Mouse (Mus musculus) urinary bladder, postnatal 10 days (tissue): ENCODE results near the gene Spaca4.

Source experiments
- DNase-seq: peaks from one replicate; pipeline ENCODE4 v3.0.0; 2022; ENCODE audit warnings: low spot score

Gene Spaca4

GRCm38 (mm10) chr7:45725713-45726112, at the start of gene Spaca4:
Spaca4 (minus strand) TSS chr7:45725813.
- no peak for DNase-seq

DNA sequence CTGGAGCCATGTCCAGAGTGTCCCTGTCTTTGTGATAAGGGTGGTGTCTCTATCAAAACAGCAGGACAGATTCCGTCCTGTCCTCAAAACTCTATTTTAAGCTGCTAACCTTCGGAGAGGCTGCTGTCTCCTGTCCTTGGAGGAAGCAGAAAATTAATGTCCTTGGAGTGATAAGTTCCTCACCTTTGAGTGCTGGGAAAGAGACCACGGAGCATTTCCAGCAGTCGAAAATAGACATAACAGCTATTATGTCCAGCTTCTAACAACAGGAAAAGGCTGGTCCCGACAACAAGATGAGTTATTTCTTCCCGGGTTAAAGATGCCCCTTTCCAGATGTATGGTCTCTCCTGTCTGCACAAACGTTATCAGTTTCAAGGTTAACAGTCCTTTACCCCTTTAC, 49.6 kb upstream of the Spaca4 start:
- no peak for DNase-seq

DNA sequence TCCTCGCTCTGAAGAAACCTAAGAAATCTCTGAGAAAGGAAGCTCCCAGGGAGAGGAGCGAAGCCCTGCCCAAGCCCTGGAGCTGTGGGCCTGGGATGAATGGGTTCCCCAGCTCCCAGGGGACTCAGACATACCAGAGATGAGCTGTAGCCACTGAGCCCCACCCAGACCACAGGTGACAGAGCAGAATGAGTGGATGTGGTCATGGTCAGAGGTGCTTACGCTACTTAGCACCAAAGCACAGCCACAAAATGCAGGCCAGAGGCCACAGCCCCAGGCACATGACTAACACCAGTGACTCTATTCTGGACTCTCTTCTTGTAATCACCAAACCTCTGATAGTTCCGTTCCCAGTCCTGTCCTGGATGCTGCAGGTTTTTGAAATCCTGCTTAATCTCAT, 45.5 kb upstream of the Spaca4 start:
- no peak for DNase-seq

DNA sequence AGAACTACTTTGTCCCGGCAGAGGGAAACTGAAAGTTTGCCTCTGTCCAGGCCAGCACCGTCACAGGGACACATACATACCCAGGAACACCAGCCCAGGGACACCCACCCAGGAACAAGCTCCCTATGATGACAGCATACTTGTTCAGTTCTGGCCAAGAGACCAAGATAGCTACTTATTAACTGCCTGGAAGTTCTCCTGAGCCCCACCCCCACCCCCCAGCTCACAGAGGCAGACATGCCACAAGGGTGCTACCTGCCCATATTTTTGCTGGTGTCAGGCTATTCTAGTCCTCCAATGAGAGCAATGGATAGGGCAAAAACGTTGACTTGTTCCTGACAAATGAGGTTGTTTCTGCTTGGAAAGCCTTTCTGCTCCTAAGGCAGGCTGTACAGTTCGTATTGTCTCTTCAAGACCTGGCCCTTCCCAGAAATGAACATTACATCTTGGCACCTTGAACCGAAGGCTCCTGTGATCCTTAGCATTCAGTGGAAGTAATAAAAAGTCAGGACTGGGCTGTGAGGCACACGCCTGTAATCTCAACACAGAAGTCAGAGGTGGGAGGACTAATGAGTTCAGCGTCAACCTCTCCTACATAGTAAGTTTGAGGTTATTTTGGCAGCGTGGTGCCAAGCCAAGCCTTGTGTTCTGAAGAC, 44.9 kb upstream of the Spaca4 start:
- DNase-seq = no peak

DNA sequence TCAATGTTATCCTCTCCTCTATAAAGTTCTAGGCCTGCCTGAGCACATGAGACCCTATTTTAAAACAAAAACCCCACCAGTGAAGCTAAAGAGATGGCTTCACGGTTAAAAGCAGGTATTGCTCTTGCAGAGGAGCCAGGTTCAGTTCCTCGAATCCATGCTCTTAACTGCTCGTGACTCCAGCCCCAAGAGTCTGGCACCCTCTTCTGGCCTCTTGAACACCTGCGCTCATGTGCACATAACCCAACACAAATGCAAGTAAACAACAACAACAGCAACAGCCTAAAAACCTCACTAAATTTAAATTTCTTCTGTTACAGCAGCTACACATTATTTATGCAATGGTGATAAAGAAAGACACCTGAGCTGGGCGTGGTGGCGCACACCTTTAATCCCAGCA, 41.9 kb upstream of the Spaca4 start:
- no peak for DNase-seq

DNA sequence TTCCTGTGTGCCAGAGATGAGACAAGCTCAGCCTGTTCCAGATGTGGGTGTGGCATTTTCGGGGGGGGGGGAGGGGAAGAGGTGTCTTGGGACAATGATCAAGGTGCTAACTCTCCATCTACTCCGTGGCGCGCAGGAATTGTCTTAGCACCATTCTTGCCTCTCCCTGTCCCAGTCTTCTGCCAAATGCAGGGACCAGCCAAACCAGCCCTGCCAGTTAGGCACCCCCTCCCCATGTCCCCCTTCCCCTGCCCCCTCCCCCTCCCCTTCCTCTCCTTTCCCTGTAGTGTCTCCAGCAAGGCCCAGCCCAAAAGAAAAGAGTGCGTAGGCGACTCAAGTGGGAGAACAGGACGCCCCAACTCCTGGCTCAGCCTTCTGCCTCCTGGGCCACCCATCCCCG, 41.2 kb upstream of the Spaca4 start:
- no peak for DNase-seq

GRCm38 (mm10) chr7:45765995-45766394, 40.4 kb upstream of the Spaca4 start:
- DNase-seq = no peak

GRCm38 (mm10) chr7:45760151-45760550, 34.5 kb upstream of the Spaca4 start:
- DNase-seq = no peak

DNA sequence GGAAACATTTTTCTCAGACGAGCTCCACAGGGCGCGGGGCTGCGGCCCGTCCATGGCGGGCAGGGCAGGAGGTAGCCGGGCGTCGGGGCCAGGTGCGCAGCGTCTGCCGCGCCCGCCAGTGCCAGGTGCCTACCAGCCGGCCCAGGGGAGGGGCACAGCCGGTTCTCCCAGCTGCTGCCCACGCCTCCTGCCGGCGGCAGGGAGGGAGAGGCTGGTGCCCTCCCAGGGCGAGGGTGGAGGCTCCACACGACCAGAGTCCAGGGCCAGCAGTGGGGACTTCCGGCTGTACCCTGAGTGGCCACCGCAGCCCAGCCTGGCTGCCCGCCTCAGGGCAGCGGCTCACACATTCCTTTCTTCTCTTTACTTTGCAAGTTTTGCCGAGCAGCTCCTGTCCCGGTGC, 33.8 kb upstream of the Spaca4 start:
- DNase-seq = no peak

DNA sequence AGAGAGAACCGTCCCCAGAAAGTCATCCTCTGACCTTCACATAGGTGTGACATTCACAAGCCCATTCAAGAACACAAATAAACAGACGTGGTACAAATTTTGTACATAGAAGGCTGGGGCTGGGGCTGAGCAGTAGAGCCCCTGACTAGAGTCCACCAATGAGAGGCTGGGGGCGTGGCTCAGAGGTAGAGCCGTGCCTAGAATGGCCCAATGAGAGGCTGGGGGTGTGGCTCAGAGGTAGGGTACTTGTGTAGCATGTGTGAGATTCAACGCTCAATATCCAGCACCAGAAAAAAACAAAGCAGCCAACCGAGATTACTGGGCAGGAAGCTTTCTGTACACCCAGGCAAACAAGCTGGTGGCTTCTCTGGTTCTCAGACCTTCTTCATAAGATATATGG, 30.1 kb upstream of the Spaca4 start:
- DNase-seq = no peak

GRCm38 (mm10) chr7:45750162-45750561, 24.5 kb upstream of the Spaca4 start:
- DNase-seq = no peak

- DNase-seq = no peak
Measured at GRCm38 (mm10) chr7:45749401-45749800, 23.8 kb upstream of the Spaca4 start.

- DNase-seq = no peak
Measured at GRCm38 (mm10) chr7:45748110-45748509, 22.5 kb upstream of the Spaca4 start.

DNA sequence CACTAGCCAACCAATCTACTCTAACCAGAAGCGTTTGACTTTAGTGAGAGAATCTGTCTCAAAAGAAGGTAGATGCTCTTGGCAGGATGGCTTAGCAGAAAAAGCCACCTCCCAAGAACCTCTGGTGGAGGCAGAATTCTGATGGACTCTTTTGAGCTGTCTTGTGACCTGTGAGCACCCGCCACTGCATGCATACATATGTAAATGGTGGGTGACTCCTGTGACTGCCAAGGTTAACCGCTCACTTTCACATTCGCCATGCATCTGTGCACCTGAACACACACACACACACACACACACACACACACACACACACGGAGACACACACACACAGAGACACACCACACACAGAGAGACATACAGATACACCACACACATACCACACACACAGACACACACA, 21.8 kb upstream of the Spaca4 start:
- no peak for DNase-seq

GRCm38 (mm10) chr7:45746518-45746917, 20.9 kb upstream of the Spaca4 start:
- DNase-seq = no peak

GRCm38 (mm10) chr7:45744387-45744786, 18.8 kb upstream of the Spaca4 start:
- peak; percentile 57 for DNase-seq

DNA sequence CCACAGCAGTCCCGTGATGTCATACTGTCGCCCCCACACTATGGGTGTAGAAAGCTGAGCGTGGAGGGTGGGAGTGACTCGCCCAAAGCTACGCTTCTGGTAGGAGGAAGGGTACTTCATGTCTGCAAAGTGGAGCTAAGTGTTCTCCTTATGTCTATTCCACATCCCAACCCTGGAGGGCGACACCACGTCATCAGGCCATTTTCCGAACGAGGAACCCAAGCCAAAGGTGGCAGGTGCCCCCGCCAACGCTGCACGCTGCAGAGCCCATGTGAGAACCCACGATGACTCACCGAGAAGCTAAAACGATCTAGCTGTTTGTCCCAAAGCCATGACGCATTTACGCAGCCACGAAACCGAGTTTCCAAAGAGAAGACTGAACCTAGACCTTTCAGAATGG, 16.7 kb upstream of the Spaca4 start:
- no peak for DNase-seq

- no peak for DNase-seq
Measured at GRCm38 (mm10) chr7:45741777-45742176, 16.2 kb upstream of the Spaca4 start.

- no peak for DNase-seq
Measured at GRCm38 (mm10) chr7:45741308-45741707, 15.7 kb upstream of the Spaca4 start.

GRCm38 (mm10) chr7:45739820-45740219, 14.2 kb upstream of the Spaca4 start:
- DNase-seq = no peak

- DNase-seq = no peak
Measured at GRCm38 (mm10) chr7:45739162-45739763, 13.7 kb upstream of the Spaca4 start.

- DNase-seq = no peak
Measured at GRCm38 (mm10) chr7:45733477-45733876, 7.9 kb upstream of the Spaca4 start.

GRCm38 (mm10) chr7:45730727-45731431, 5.3 kb upstream of the Spaca4 start:
- DNase-seq = no peak

- no peak for DNase-seq
Measured at GRCm38 (mm10) chr7:45727625-45728024, 2.0 kb upstream of the Spaca4 start.
